Mouse (Mus musculus): Measurements from ENCODE around the gene Braf.

DNA sequence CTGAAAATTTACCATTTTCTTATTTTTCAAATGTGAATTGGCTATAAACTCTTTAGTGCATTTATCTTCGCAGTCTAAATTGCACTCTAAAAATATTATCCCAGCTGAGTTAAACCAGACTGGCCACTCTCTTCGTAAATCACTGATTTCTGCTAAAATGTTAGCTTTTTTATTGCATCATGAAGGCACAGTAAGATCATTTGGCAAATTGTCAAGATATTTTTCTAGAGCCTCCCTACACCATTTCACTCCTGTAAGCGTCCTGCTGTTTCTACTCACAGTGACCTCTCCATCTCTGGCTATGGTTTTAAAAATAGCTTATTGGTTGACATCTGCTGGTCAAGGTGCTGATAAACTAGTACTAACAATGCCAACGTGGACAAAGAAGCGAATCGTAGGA, 119.2 kb downstream of the Braf start:
- TF ChIP-seq EP300 (IDR thresholded peaks at IDR 0.05; ENCODE audit: insufficient read depth, low read depth, low read length) (no peak), CTCF (IDR thresholded peaks at IDR 0.05) (no peak), POLR2A (IDR thresholded peaks at IDR 0.05; ENCODE audit: insufficient read depth, low read depth, low read length) (no peak)

Measured in heart, adult 2 months (tissue).